Mouse (Mus musculus) bone marrow, adult 2 months (tissue): ENCODE measurements around the gene Art4.

Experiments
- CTCF ChIP-seq: fragments of 200-500 bp; IDR thresholded peaks from 2 replicates; pipeline ENCODE4 v1.5.1; 2011; ENCODE audit warnings: low read length, control low read depth; ENCODE audit not compliant: control insufficient read depth, insufficient read depth
- POLR2A ChIP-seq: fragments of 200-500 bp; IDR thresholded peaks from 2 replicates; pipeline ENCODE4 v1.6.1; 2011; ENCODE audit warnings: low read depth, mild to moderate bottlenecking, control low read depth, low read length, borderline replicate concordance; ENCODE audit not compliant: control insufficient read depth

DNA sequence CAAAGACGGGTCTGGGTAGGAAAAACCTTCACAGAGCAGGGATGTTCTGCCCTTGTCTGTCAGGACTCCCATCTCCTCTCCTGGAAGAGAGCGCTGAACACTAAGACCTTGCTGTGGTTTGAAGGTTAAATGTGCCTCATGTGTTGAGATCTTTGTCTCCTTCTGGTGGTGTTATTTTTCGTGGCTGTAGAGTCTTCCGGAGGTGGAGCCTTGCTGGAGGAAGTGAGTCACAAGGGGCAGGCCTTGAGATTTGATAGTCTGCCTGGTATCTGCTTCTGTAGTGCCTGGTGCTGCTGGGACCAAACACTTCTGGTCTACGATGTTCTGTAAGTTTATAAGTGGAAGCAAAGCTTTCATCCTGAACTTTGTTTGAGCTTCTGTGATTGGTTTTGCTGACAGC lies 8.6 kb downstream of the Art4 start:
- TF ChIP-seq POLR2A (no peak), CTCF (no peak)
